Mouse (Mus musculus): ENCODE measurements around the gene Pde1b. TPM values are rescaled to one million over a fixed set of nuclear protein-coding genes. Genes with fewer than 3 reads are reported as not detected.

The Pde1b gene
- polyA plus RNA-seq, 1 experiment from 2014 or later: 27.2 TPM

GRCm38 (mm10) chr15:103552096-103552690, 49.4 kb downstream of the Pde1b start:
- Histone ChIP-seq H3K4me3 (ENCODE audit: low read depth, low read length) (no peak overlapping the region), H3K27me3 (ENCODE audit: control insufficient read depth, insufficient read depth, low read length) (no peaks in the 10 kb centered on the region), H3K9me3 (ENCODE audit: control insufficient read depth, low read length) (no peaks in the 10 kb centered on the region), H3K9ac (ENCODE audit: low read length) (no peak overlapping the region), H3K4me2 (ENCODE audit: low read depth, low read length, severe bottlenecking) (no peak overlapping the region), H3K4me1 (replicated peaks; ENCODE audit: control insufficient read depth, insufficient read depth, low read length) (no peaks in the 10 kb centered on the region), H3K27ac (ENCODE audit: low read depth, low read length) (no peak overlapping the region), H3K36me3 (ENCODE audit: control insufficient read depth, insufficient read depth, low read length) (no peaks in the 10 kb centered on the region)
- DNase-seq (ENCODE audit: low spot score) (no peak), ATAC-seq (replicated peaks; ENCODE audit: low FRiP score) (peak; percentile 76)
- 57% methylated on average over 3 of the region's 3 CpGs for WGBS

GRCm38 (mm10) chr15:103564981-103565380, 62.1 kb downstream of the Pde1b start, which contains the start of gene Glycam1:
Gene Glycam1 (minus strand): TSS chr15:103565081.
- Histone ChIP-seq H3K9me3 (ENCODE audit: control insufficient read depth, low read length) (no peaks in the 10 kb centered on the region), H3K36me3 (ENCODE audit: control insufficient read depth, insufficient read depth, low read length) (no peaks in the 10 kb centered on the region), H3K27me3 (ENCODE audit: control insufficient read depth, insufficient read depth, low read length) (no peaks in the 10 kb centered on the region), H3K9ac (ENCODE audit: low read length) (no peak within 1 kb of the TSS), H3K4me3 (ENCODE audit: low read depth, low read length) (no peak within 1 kb of the TSS), H3K4me1 (replicated peaks; ENCODE audit: control insufficient read depth, insufficient read depth, low read length) (no peaks in the 10 kb centered on the region), H3K27ac (ENCODE audit: low read depth, low read length) (no peak within 1 kb of the TSS), H3K4me2 (ENCODE audit: low read depth, low read length, severe bottlenecking) (no peak within 1 kb of the TSS)
- DNase-seq (ENCODE audit: low spot score): no peak
- ATAC-seq (replicated peaks; ENCODE audit: low FRiP score): no peak

Other genes starting within 250 kb of the Pde1b start
- 6.6 and 7.6 TPM in 2 replicates for gene Nfe2, start 244.6 kb upstream of the Pde1b start, polyA plus RNA-seq (2014; fragmentation: Nextera tagmentation; extraction: Ambion mirVana)
- gene Copz1, start 230.3 kb upstream of the Pde1b start, polyA plus RNA-seq (2014; fragmentation: Nextera tagmentation; extraction: Ambion mirVana): 265 TPM in 2 replicates
- gene Gpr84, start 192.4 kb upstream of the Pde1b start, polyA plus RNA-seq (2014; fragmentation: Nextera tagmentation; extraction: Ambion mirVana): not detected in 2 replicates
- gene Zfp385a, start 162.9 kb upstream of the Pde1b start, polyA plus RNA-seq (2014; fragmentation: Nextera tagmentation; extraction: Ambion mirVana): 27.4 and 27.8 TPM in 2 replicates
- gene Itga5, start 136.3 kb upstream of the Pde1b start, polyA plus RNA-seq (2014; fragmentation: Nextera tagmentation; extraction: Ambion mirVana): 22.0 and 22.4 TPM in 2 replicates
- not detected in 2 replicates for gene Gtsf1, start 72.6 kb upstream of the Pde1b start, polyA plus RNA-seq (2014; fragmentation: Nextera tagmentation; extraction: Ambion mirVana)
- 0.55 TPM in 1 of 2 replicates, not detected in the other for gene Gtsf2, start 54.6 kb upstream of the Pde1b start, polyA plus RNA-seq (2014; fragmentation: Nextera tagmentation; extraction: Ambion mirVana)
- gene Nckap1l, start 49.2 kb upstream of the Pde1b start, polyA plus RNA-seq (2014; fragmentation: Nextera tagmentation; extraction: Ambion mirVana): 0.91 and 1.5 TPM in 2 replicates
- 38.8 and 43.7 TPM in 2 replicates for gene Ppp1r1a, start 35.0 kb downstream of the Pde1b start, polyA plus RNA-seq (2014; fragmentation: Nextera tagmentation; extraction: Ambion mirVana)
- not detected in 2 replicates for gene Glycam1, start 62.0 kb downstream of the Pde1b start, polyA plus RNA-seq (2014; fragmentation: Nextera tagmentation; extraction: Ambion mirVana)